Mouse (Mus musculus): Measurements from ENCODE around the gene Magi3. TPM values are rescaled to one million over a fixed set of nuclear protein-coding genes. Genes with fewer than 3 reads are reported as not detected.

Magi3 gene
- 3.4 and 3.9 TPM in 2 replicates for polyA plus RNA-seq (2015; fragmentation: Nextera tagmentation; extraction: Ambion mirVana)

DNA sequence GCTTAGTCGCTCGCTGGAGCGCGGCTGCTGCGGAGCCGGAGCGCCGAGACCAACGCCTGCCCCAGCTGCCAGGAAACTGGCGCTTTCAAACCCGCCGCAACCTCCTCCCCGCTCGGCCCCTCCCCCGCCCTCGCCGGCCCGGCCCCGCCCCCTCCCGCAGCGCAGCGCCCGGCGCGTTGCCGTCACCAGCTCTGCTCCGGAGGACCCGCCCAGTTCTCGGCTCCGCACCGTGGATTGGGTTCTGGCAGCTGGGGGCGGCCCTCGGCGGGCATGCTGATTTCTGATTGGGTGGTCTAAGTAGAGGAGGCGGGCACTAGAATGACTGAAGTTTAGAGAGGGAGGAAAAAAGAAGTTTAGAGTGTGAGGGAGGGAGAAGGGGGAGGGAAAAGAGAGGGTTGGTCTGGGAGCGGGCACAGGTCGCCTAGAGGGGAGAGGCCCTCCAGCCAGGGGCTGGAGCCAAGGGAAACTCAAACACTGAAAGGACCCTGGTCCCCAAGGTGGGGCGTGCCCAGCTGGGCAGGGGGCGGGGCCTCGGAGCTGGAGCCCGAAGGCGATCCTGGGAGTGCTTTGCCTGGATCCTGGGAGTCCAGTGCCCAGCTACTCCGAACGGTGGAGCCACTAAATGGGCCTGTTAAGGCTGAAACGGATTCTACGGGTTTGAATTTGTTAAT, at the start of gene Magi3:
Gene Magi3 (minus strand): TSS at position 80 of the 671 bp plus-strand sequence.
- Histone ChIP-seq H3K9me3 (no peaks in the 10 kb centered on the region), H3K27ac (peak within 1 kb of the TSS; percentile 96), H3K9ac (peak within 1 kb of the TSS; percentile 69), H3K4me3 (peak within 1 kb of the TSS; percentile 79), H3K4me1 (peaks cover 5% of the 10 kb centered on the region; the same call in 1 of the 2 replicates), H3K4me2 (peak within 1 kb of the TSS; percentile 90), H3K27me3 (no peaks in the 10 kb centered on the region), H3K36me3 (no peaks in the 10 kb centered on the region)
- WGBS, result under 1% methylated on average over 46 of the region's 46 CpGs
- ATAC-seq (ENCODE audit: insufficient number of reproducible peaks, low FRiP score, low TSS enrichment, low read depth), result peak; percentile 100

- Histone ChIP-seq H3K4me1 (no peaks in the 10 kb centered on the region), H3K27me3 (no peaks in the 10 kb centered on the region), H3K27ac (no peak overlapping the region), H3K4me3 (no peak overlapping the region), H3K9me3 (no peaks in the 10 kb centered on the region), H3K36me3 (no peaks in the 10 kb centered on the region), H3K4me2 (no peak overlapping the region), H3K9ac (no peak overlapping the region)
- ATAC-seq (ENCODE audit: insufficient number of reproducible peaks, low FRiP score, low TSS enrichment, low read depth), result no peak
- WGBS, result 77% methylated on average over 6 of the region's 6 CpGs
Measured at GRCm38 (mm10) chr3:104264530-104265145, 44.5 kb upstream of the Magi3 start.

GRCm38 (mm10) chr3:104260221-104260620, 40.0 kb upstream of the Magi3 start:
- Histone ChIP-seq H3K27me3 (no peaks in the 10 kb centered on the region), H3K9ac (no peak overlapping the region), H3K4me3 (no peak overlapping the region), H3K36me3 (no peaks in the 10 kb centered on the region), H3K4me2 (no peak overlapping the region), H3K27ac (no peak overlapping the region), H3K9me3 (no peaks in the 10 kb centered on the region), H3K4me1 (no peaks in the 10 kb centered on the region)
- ATAC-seq (ENCODE audit: insufficient number of reproducible peaks, low FRiP score, low TSS enrichment, low read depth), result no peak
- 67% methylated on average over 5 of the region's 5 CpGs for WGBS

DNA sequence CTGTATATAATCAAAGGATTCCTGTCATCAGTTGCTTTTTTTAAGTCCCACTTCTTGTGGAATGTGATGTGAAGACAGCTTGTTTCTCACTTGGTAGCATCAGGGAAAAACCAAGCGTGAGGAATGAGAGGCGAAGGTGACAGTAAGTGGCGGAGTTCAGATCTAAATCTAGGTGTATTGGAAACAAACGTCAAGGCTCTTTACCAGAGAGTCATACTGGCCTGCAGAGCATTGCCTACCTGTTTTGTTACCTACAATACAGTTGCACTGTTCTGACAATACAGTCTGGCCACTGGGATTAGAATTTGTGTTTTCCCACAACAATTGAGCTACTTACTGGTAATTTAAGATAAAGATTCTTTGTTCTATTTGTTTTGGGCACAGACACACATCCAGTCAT, 39.0 kb upstream of the Magi3 start:
- H3K27me3 ChIP-seq, result no peaks in the 10 kb centered on the region
- H3K4me2 ChIP-seq, result no peak overlapping the region
- H3K36me3 ChIP-seq, result no peaks in the 10 kb centered on the region
- H3K4me3 ChIP-seq, result no peak overlapping the region
- WGBS, result 86% methylated on average over 4 of the region's 4 CpGs
- ATAC-seq (ENCODE audit: insufficient number of reproducible peaks, low FRiP score, low TSS enrichment, low read depth), result no peak
- no peaks in the 10 kb centered on the region for H3K4me1 ChIP-seq
- H3K27ac ChIP-seq, result no peak overlapping the region
- no peaks in the 10 kb centered on the region for H3K9me3 ChIP-seq
- H3K9ac ChIP-seq, result no peak overlapping the region

GRCm38 (mm10) chr3:104257041-104257440, 36.9 kb upstream of the Magi3 start:
- Histone ChIP-seq H3K27ac (no peak overlapping the region), H3K4me2 (no peak overlapping the region), H3K4me1 (no peaks in the 10 kb centered on the region), H3K27me3 (no peaks in the 10 kb centered on the region), H3K36me3 (no peaks in the 10 kb centered on the region), H3K9ac (no peak overlapping the region), H3K4me3 (no peak overlapping the region), H3K9me3 (no peaks in the 10 kb centered on the region)
- ATAC-seq (ENCODE audit: insufficient number of reproducible peaks, low FRiP score, low TSS enrichment, low read depth), result no peak
- WGBS, result 68% methylated on average over 3 of the region's 3 CpGs

- Histone ChIP-seq H3K27me3 (no peaks in the 10 kb centered on the region), H3K27ac (no peak overlapping the region), H3K4me1 (no peaks in the 10 kb centered on the region), H3K9me3 (no peaks in the 10 kb centered on the region), H3K36me3 (no peaks in the 10 kb centered on the region), H3K4me2 (no peak overlapping the region), H3K4me3 (no peak overlapping the region), H3K9ac (no peak overlapping the region)
- 49% methylated on average over 3 of the region's 3 CpGs for WGBS
- no peak for ATAC-seq (ENCODE audit: insufficient number of reproducible peaks, low FRiP score, low TSS enrichment, low read depth)
Measured at GRCm38 (mm10) chr3:104253760-104254159, 33.6 kb upstream of the Magi3 start.

GRCm38 (mm10) chr3:104247850-104248249, 27.7 kb upstream of the Magi3 start:
- no peak for ATAC-seq (ENCODE audit: insufficient number of reproducible peaks, low FRiP score, low TSS enrichment, low read depth)
- Histone ChIP-seq H3K4me3 (no peak overlapping the region), H3K27me3 (no peaks in the 10 kb centered on the region), H3K4me1 (no peaks in the 10 kb centered on the region), H3K27ac (no peak overlapping the region), H3K9me3 (no peaks in the 10 kb centered on the region), H3K4me2 (no peak overlapping the region), H3K36me3 (no peaks in the 10 kb centered on the region), H3K9ac (no peak overlapping the region)
- 66% methylated on average over 4 of the region's 4 CpGs for WGBS

GRCm38 (mm10) chr3:104247057-104247456, 26.9 kb upstream of the Magi3 start:
- H3K4me1 ChIP-seq, result no peaks in the 10 kb centered on the region
- H3K4me2 ChIP-seq, result no peak overlapping the region
- H3K9me3 ChIP-seq, result no peaks in the 10 kb centered on the region
- WGBS, result 70% methylated on average over 1 of the region's 1 CpGs
- ATAC-seq (ENCODE audit: insufficient number of reproducible peaks, low FRiP score, low TSS enrichment, low read depth), result no peak
- no peak overlapping the region for H3K4me3 ChIP-seq
- no peaks in the 10 kb centered on the region for H3K27me3 ChIP-seq
- no peak overlapping the region for H3K9ac ChIP-seq
- H3K36me3 ChIP-seq, result no peaks in the 10 kb centered on the region
- H3K27ac ChIP-seq, result no peak overlapping the region

DNA sequence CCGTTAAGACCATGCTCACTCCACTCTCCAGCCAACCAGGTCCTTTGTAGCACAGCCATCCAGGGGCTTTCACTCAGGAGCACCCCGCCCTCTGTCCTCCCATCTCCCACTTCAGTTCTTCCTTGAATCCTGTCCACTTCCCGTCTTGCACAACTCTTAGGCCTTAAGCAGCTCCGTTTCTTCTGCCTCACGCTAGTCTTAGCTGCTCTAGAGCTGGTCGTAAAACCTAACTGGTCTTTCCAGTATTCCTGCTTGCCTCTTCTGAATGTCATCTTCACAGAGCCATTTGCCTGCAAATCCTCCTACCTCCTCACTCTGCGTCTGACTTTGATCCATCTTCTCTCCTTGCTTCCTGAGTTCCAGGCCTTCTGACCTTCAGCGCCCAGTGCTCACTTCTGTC, 24.2 kb upstream of the Magi3 start:
- H3K36me3 ChIP-seq, result no peaks in the 10 kb centered on the region
- no peak for ATAC-seq (ENCODE audit: insufficient number of reproducible peaks, low FRiP score, low TSS enrichment, low read depth)

DNA sequence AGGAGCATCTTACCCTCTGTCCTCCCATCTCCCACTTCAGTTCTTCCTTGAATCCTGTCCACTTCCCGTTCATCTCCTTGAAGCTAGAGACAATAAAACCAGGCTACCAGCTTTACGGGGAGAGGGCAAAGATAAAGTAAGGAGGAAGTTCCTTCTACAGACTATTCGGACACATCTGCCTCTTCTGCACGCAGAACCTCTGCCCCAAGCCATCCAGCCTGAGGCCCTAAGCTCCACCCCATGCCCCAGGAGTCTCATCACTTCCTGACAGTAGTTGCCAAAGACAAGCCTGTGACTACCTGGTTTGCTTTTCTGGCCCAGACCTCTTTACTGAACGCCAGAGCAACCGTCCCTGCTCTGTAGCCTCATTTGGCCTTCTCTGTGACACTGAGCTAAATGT, 23.8 kb upstream of the Magi3 start:
- Histone ChIP-seq H3K27me3 (no peaks in the 10 kb centered on the region), H3K9ac (no peak overlapping the region), H3K9me3 (no peaks in the 10 kb centered on the region), H3K36me3 (no peaks in the 10 kb centered on the region), H3K4me3 (no peak overlapping the region), H3K4me1 (no peaks in the 10 kb centered on the region), H3K4me2 (no peak overlapping the region), H3K27ac (no peak overlapping the region)
- WGBS, result 69% methylated on average over 6 of the region's 6 CpGs
- no peak for ATAC-seq (ENCODE audit: insufficient number of reproducible peaks, low FRiP score, low TSS enrichment, low read depth)

More for the DNA sequence above, 24.2 kb upstream of the Magi3 start:
- Histone ChIP-seq H3K4me2 (no peak overlapping the region), H3K9ac (no peak overlapping the region), H3K27ac (no peak overlapping the region), H3K27me3 (no peaks in the 10 kb centered on the region), H3K4me3 (no peak overlapping the region), H3K9me3 (no peaks in the 10 kb centered on the region), H3K4me1 (no peaks in the 10 kb centered on the region)
- 63% methylated on average over 8 of the region's 8 CpGs for WGBS

- Histone ChIP-seq H3K27ac (no peak overlapping the region), H3K4me1 (no peaks in the 10 kb centered on the region), H3K4me2 (no peak overlapping the region), H3K9ac (no peak overlapping the region), H3K4me3 (no peak overlapping the region), H3K9me3 (no peaks in the 10 kb centered on the region), H3K36me3 (no peaks in the 10 kb centered on the region), H3K27me3 (no peaks in the 10 kb centered on the region)
- no peak for ATAC-seq (ENCODE audit: insufficient number of reproducible peaks, low FRiP score, low TSS enrichment, low read depth)
- WGBS, result 85% methylated on average over 2 of the region's 2 CpGs
Measured at GRCm38 (mm10) chr3:104239785-104240184, 19.6 kb upstream of the Magi3 start.

DNA sequence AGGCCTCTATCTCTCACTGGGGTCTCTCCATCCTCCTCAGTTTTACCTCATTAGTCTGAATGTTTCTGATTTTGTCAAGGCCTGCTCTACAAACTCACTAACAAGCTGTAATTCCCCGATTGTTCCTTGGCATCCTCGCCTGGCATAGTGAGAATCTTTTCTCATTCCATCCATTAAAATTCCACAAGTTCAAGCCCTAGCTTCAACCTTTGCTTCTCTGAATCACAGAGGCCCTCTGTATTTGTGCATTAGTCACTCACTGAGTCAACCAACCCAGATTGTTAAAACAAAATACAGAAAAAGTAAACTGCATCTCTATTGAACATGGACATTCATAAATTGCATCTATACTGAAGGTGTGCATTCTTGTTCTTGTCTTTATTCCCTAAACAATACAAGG, 19.2 kb upstream of the Magi3 start:
- Histone ChIP-seq H3K9me3 (no peaks in the 10 kb centered on the region), H3K27me3 (no peaks in the 10 kb centered on the region), H3K4me2 (no peak overlapping the region), H3K4me1 (no peaks in the 10 kb centered on the region), H3K27ac (no peak overlapping the region), H3K9ac (no peak overlapping the region), H3K4me3 (no peak overlapping the region), H3K36me3 (no peaks in the 10 kb centered on the region)
- 77% methylated on average over 2 of the region's 2 CpGs for WGBS
- no peak for ATAC-seq (ENCODE audit: insufficient number of reproducible peaks, low FRiP score, low TSS enrichment, low read depth)

Measured in limb, embryonic 15.5 days (tissue).